Mouse (Mus musculus) brain, embryonic 14.5 days (tissue): ENCODE measurements around the gene Them7.

Experiments used
- CTCF ChIP-seq: fragments of 200-500 bp; IDR thresholded peaks from 2 replicates; pipeline ENCODE4 v1.5.1; 2012; ENCODE audit warnings: inconsistent platforms, mild to moderate bottlenecking, moderate library complexity, borderline replicate concordance; ENCODE audit not compliant: insufficient read depth, insufficient read length; ENCODE audit errors: extremely low read depth
- POLR2A ChIP-seq: fragments of 200-500 bp; IDR thresholded peaks from 2 replicates; pipeline ENCODE4 v1.6.1; 2012; ENCODE audit warnings: mild to moderate bottlenecking, inconsistent platforms, borderline replicate concordance; ENCODE audit not compliant: poor library complexity, insufficient read depth, insufficient read length, severe bottlenecking; ENCODE audit errors: extremely low read depth

- TF ChIP-seq CTCF (no peak), POLR2A (no peak)
Observed at GRCm38 (mm10) chr2:105409253-105409652, 185.1 kb downstream of the Them7 start.
